Mouse (Mus musculus) ES-Bruce4 (cell line): ENCODE data around the gene Glrx5. TPM values are rescaled to one million over a fixed set of nuclear protein-coding genes. Genes with fewer than 3 reads are reported as not detected.

ENCODE experiments used
- H3K27ac ChIP-seq: 2 replicates; pipeline ENCODE4 v1.5.1; 2012; ENCODE audit warnings: low read length, inconsistent platforms; ENCODE audit not compliant: insufficient read depth
- H3K27me3 ChIP-seq: 2 replicates; pipeline ENCODE4 v1.6.1; 2012; ENCODE audit warnings: mild to moderate bottlenecking, low read length, inconsistent platforms; ENCODE audit not compliant: control insufficient read depth, poor library complexity, insufficient read depth, severe bottlenecking
- H3K36me3 ChIP-seq: 2 replicates; pipeline ENCODE4 v1.6.1; 2012; ENCODE audit warnings: inconsistent platforms, mild to moderate bottlenecking, low read length, moderate library complexity; ENCODE audit not compliant: control insufficient read depth, poor library complexity, insufficient read depth, severe bottlenecking
- H3K4me1 ChIP-seq: one replicate; pipeline ENCODE4 v1.8.1; 2011; ENCODE audit warnings: low read length; ENCODE audit not compliant: control insufficient read depth, insufficient read depth
- H3K4me3 ChIP-seq: 2 replicates; pipeline ENCODE4 v1.5.1; 2011; ENCODE audit warnings: low read depth, mild to moderate bottlenecking, low read length
- H3K9ac ChIP-seq: 2 replicates; pipeline ENCODE4 v1.6.1; 2012; ENCODE audit warnings: low read depth, mild to moderate bottlenecking, inconsistent platforms; ENCODE audit not compliant: poor library complexity, severe bottlenecking
- H3K9me3 ChIP-seq: replicated peaks from 2 replicates; pipeline ENCODE4 v1.6.1; 2012; ENCODE audit warnings: mild to moderate bottlenecking, low read length, inconsistent platforms; ENCODE audit not compliant: control insufficient read depth, poor library complexity, insufficient read depth, severe bottlenecking
- CTCF ChIP-seq: IDR thresholded peaks from one replicate; pipeline ENCODE4 v1.8.1; 2011; ENCODE audit warnings: low read depth, low read length
- EP300 ChIP-seq: IDR thresholded peaks from 2 replicates; pipeline ENCODE4 v1.6.1; 2011; ENCODE audit warnings: low read depth, low read length; ENCODE audit not compliant: insufficient read depth
- POLR2A ChIP-seq: IDR thresholded peaks from one replicate; pipeline ENCODE4 v1.8.1; 2011; ENCODE audit warnings: low read length; ENCODE audit not compliant: insufficient read depth
- polyA plus RNA-seq: library from polyadenylated mRNA; stranded (reverse); fragments of >200 nt; gene quantifications from 2 replicates; pipeline ENCODE4 v1.2.4, GENCODE M21; 2011; ENCODE audit warnings: low read depth; ENCODE audit not compliant: missing spikeins, insufficient read depth, insufficient read length

The Glrx5 gene
- polyA plus RNA-seq, 1 experiment, result 36.4 TPM

GRCm38 (mm10) chr12:105073708-105074107 is 41.2 kb downstream of the Glrx5 start:
- H3K27me3 ChIP-seq, result no peaks in the 10 kb centered on the region
- no peaks in the 10 kb centered on the region for H3K36me3 ChIP-seq
- H3K27ac ChIP-seq, result no peak overlapping the region
- H3K9ac ChIP-seq, result peak overlapping the region; percentile 11; the same call in 1 of the 2 replicates
- TF ChIP-seq CTCF, result peak; percentile 68
- no peak for TF ChIP-seq EP300
- no peak overlapping the region for H3K4me3 ChIP-seq
- no peaks in the 10 kb centered on the region for H3K9me3 ChIP-seq
- H3K4me1 ChIP-seq, result peaks cover 11% of the 10 kb centered on the region

GRCm38 (mm10) chr12:105075496-105075895 is 43.0 kb downstream of the Glrx5 start:
- TF ChIP-seq CTCF, result no peak
- TF ChIP-seq POLR2A, result no peak
- TF ChIP-seq EP300, result peak; percentile 69; the same call in 1 of the 2 replicates
- Histone ChIP-seq H3K36me3 (no peaks in the 10 kb centered on the region), H3K27ac (peak overlapping the region; percentile 54; the same call in 1 of the 2 replicates), H3K27me3 (no peaks in the 10 kb centered on the region), H3K4me1 (peaks cover 11% of the 10 kb centered on the region), H3K9me3 (no peaks in the 10 kb centered on the region), H3K4me3 (no peak overlapping the region), H3K9ac (no peak overlapping the region)

GRCm38 (mm10) chr12:105076511-105076910 is 44.0 kb downstream of the Glrx5 start:
- H3K4me1 ChIP-seq, result peaks cover 7% of the 10 kb centered on the region
- H3K27ac ChIP-seq, result peak overlapping the region; percentile 97
- no peak overlapping the region for H3K4me3 ChIP-seq
- no peaks in the 10 kb centered on the region for H3K36me3 ChIP-seq
- H3K9me3 ChIP-seq, result no peaks in the 10 kb centered on the region; the same call in 1 of the 2 replicates
- H3K27me3 ChIP-seq, result no peaks in the 10 kb centered on the region
- TF ChIP-seq EP300 (peak; percentile 75), POLR2A (no peak), CTCF (no peak)
- no peak overlapping the region for H3K9ac ChIP-seq

- Histone ChIP-seq H3K9me3 (no peaks in the 10 kb centered on the region; the same call in 1 of the 2 replicates), H3K4me1 (peaks cover 7% of the 10 kb centered on the region), H3K27me3 (no peaks in the 10 kb centered on the region), H3K4me3 (no peak overlapping the region), H3K27ac (peak overlapping the region; percentile 54), H3K9ac (no peak overlapping the region), H3K36me3 (no peaks in the 10 kb centered on the region)
- TF ChIP-seq EP300 (no peak), CTCF (no peak), POLR2A (no peak)
Observed at GRCm38 (mm10) chr12:105077232-105077631, 44.7 kb downstream of the Glrx5 start.

- no peak overlapping the region for H3K9ac ChIP-seq
- no peaks in the 10 kb centered on the region for H3K4me1 ChIP-seq
- no peak overlapping the region for H3K27ac ChIP-seq
- H3K36me3 ChIP-seq, result no peaks in the 10 kb centered on the region
- no peaks in the 10 kb centered on the region; the same call in 1 of the 2 replicates for H3K9me3 ChIP-seq
- H3K27me3 ChIP-seq, result no peaks in the 10 kb centered on the region
- H3K4me3 ChIP-seq, result no peak overlapping the region
- TF ChIP-seq CTCF (no peak), EP300 (no peak), POLR2A (no peak)
Observed at GRCm38 (mm10) chr12:105084171-105084570, 51.7 kb downstream of the Glrx5 start.

GRCm38 (mm10) chr12:105084816-105085215 is 52.3 kb downstream of the Glrx5 start:
- no peak overlapping the region for H3K4me3 ChIP-seq
- H3K36me3 ChIP-seq, result no peaks in the 10 kb centered on the region
- no peak overlapping the region for H3K9ac ChIP-seq
- H3K27ac ChIP-seq, result no peak overlapping the region
- no peaks in the 10 kb centered on the region for H3K4me1 ChIP-seq
- H3K27me3 ChIP-seq, result no peaks in the 10 kb centered on the region
- no peaks in the 10 kb centered on the region; the same call in 1 of the 2 replicates for H3K9me3 ChIP-seq
- TF ChIP-seq CTCF (no peak), EP300 (no peak)
